Mouse (Mus musculus) heart, adult 2 months (tissue): ENCODE results near the gene Tbc1d2b. TPM values are rescaled to one million over a fixed set of nuclear protein-coding genes. Genes with fewer than 3 reads are reported as not detected.
A peak's percentile ranks its signal among the peaks of the same experiment; 100 is the strongest.

Source experiments
- DNase-seq, 2 experiments: peaks; one replicate each; pipeline ENCODE4 v3.0.0; 2021
- H3K27ac ChIP-seq: fragments of 200-600 bp; 2 replicates; pipeline ENCODE4 v1.8.1; 2022
- H3K27me3 ChIP-seq: fragments of 200-500 bp; 2 replicates; pipeline ENCODE4 v1.6.1; 2012; ENCODE audit warnings: mild to moderate bottlenecking, low read length, inconsistent platforms, mixed read lengths; ENCODE audit not compliant: control insufficient read depth, insufficient read depth
- H3K36me3 ChIP-seq: fragments of 200-500 bp; 2 replicates; pipeline ENCODE4 v1.6.1; 2012; ENCODE audit warnings: low read length, inconsistent platforms; ENCODE audit not compliant: control insufficient read depth, insufficient read depth
- H3K4me1 ChIP-seq: fragments of 200-500 bp; 2 replicates; pipeline ENCODE4 v1.6.1; 2011; ENCODE audit warnings: low read length; ENCODE audit not compliant: control insufficient read depth, insufficient read depth
- H3K4me3 ChIP-seq: fragments of 200-600 bp; 2 replicates; pipeline ENCODE4 v1.8.1; 2022
- H3K79me2 ChIP-seq: fragments of 200-500 bp; replicated peaks from 2 replicates; pipeline ENCODE4 v1.6.1; 2012; ENCODE audit warnings: mild to moderate bottlenecking, inconsistent platforms, low read length, moderate library complexity, mixed read lengths; ENCODE audit not compliant: control insufficient read depth, insufficient read depth
- H3K9ac ChIP-seq: fragments of 200-500 bp; 2 replicates; pipeline ENCODE4 v1.6.1; 2012; ENCODE audit warnings: low read depth, mild to moderate bottlenecking, control low read depth, inconsistent platforms, low read length, mixed read lengths
- CTCF ChIP-seq: fragments of 200-600 bp; IDR thresholded peaks from 2 replicates; pipeline ENCODE4 v1.8.1; 2022; ENCODE audit warnings: antibody characterized with exemption, mild to moderate bottlenecking, moderate library complexity
- EP300 ChIP-seq: fragments of 200-500 bp; IDR thresholded peaks from 2 replicates; pipeline ENCODE4 v1.6.1; 2011; ENCODE audit warnings: low read depth, low read length, control low read depth; ENCODE audit not compliant: insufficient read depth
- POLR2A ChIP-seq: fragments of 200-500 bp; IDR thresholded peaks from 2 replicates; pipeline ENCODE4 v1.6.1; 2011; ENCODE audit warnings: mild to moderate bottlenecking, low read depth, low read length, control low read depth; ENCODE audit not compliant: insufficient read depth
- WGBS: fragments of 180-500 bp; shearing (Covaris S2); methylation state at CpG from one replicate; pipeline ENCODE4 v1.1.7; 2018; 5-methylcytosine and 5-hydroxymethylcytosine counted together
- intact Hi-C: fragments of 180-260 bp; cut with DNase I; formaldehyde crosslinking; loops from one replicate; pipeline ENCODE4 v1.15.1; 2025
- polyA plus RNA-seq: library from polyadenylated mRNA; depleted of rRNA; stranded (reverse); fragments of >200 nt; gene quantifications from 2 replicates; pipeline ENCODE4 v1.2.3, GENCODE M21; 2012
- total RNA-seq, 2 experiments: library from RNA; stranded (reverse); gene quantifications; 2 replicates each; pipeline ENCODE4 v1.2.3; 2021

Gene Tbc1d2b
- total and polyA plus RNA-seq, 3 experiments: 9.6 to 10.3 (median 10.1) TPM

DNA sequence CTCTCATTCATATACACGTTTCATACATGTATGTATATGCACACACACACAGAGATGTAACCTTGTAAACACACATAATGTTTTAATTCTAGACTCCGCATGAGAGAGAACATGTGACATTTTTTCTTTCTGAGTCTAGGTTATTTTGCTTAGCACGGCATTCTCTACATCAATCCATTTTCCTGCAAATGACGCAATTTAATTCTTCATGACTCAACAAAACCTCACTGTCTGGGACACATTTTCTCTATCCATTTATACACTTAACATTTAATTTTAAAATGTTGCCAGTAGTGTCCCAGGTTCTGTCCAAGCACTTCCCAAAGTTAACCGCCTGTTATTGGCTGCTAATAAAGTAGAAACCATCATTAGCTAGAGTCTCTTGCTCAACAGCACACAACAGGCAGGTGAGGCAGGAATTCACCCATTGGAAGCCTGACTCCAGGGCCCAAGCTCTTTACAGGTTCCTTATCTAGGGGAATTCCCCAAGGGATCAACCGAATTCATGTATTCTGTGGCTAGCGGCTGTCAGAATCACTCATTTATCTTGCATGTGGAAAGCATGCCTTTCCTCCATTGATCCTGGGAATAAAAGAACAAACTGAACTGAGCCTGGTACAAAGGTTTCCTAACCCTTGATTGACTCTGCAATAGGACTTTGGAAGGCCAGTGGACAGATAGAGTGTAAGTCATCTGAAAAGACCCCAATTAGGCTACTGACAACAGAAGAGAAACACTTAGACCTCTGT is 7.8 kb downstream of the Tbc1d2b start:
- no peak overlapping the region for H3K4me3 ChIP-seq
- H3K27me3 ChIP-seq: no peaks in the 10 kb centered on the region
- no peak for TF ChIP-seq CTCF
- no peak for TF ChIP-seq EP300
- no peak for TF ChIP-seq POLR2A
- DNase-seq: no peak
- no peak overlapping the region for H3K27ac ChIP-seq
- peaks cover 29% of the 10 kb centered on the region for H3K4me1 ChIP-seq
- WGBS: 86% methylated on average over 7 of the region's 7 CpGs
- peaks cover 3% of the 10 kb centered on the region; the same call in 1 of the 2 replicates for H3K79me2 ChIP-seq
- H3K36me3 ChIP-seq: peaks cover 2% of the 10 kb centered on the region
- intact Hi-C loops: no loop called here
- no peak overlapping the region for H3K9ac ChIP-seq

DNA sequence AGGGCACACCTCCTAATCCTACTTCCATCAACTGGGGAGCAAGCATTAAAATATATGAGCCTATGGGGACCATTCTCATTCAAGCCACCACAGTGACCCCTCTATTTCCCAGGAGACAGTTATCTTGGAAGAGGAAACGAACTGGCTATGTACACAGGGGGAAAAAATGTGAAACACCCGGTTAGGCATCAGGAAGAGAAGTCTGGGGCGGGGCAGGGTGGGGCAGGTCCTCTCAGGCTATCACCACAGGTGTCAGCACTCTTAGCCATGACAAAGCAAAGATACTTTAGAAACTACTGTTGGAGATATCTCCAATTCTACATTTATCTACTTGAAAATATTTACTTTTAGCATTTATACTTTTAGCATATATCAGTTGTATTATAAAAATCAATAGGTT is 8.5 kb downstream of the Tbc1d2b start:
- Histone ChIP-seq H3K36me3 (peaks cover 2% of the 10 kb centered on the region), H3K9ac (no peak overlapping the region), H3K79me2 (peaks cover 3% of the 10 kb centered on the region; the same call in 1 of the 2 replicates), H3K27me3 (no peaks in the 10 kb centered on the region), H3K4me1 (peaks cover 30% of the 10 kb centered on the region), H3K27ac (no peak overlapping the region), H3K4me3 (no peak overlapping the region)
- TF ChIP-seq CTCF (no peak), POLR2A (no peak), EP300 (no peak)
- no peak for DNase-seq
- 58% methylated on average over 3 of the region's 3 CpGs for WGBS
- intact Hi-C loops: no loop called here

DNA sequence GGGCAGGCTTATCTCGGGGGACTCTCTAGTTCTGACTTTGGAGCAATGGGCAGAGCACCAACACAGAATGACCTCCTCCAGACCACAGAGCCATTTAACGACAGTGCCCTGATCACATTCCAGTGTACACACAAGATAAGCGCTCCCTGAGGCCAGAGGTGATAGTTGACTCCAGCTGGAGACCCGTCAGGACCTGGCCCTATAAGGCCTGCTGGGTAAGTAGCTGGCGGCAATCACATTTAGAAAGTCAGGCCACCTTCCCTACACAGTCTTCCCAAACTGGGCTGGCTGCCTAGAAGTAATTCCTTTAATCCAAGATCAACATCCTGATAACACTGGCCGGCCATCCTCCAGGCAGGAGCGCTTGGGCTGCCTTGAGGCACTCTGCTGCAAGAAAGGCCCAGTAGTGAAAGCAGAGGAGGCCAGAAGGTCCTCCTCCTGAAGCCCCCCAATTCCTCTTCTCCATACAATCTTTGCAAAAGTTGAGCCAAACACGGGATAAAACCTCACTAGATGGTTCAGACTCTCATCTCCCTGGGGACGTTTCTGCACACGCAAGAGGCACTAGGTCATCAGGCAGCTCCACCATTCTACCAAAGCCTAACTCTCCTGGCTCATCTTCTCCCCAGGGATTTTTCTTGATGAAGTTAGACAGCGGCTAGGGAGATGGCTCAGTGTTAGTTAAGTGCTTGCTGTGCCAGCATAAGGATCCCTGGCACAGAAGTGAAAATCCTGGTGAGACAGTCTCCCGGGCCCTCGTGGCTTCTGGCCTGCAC is 9.8 kb downstream of the Tbc1d2b start:
- H3K27ac ChIP-seq: no peak overlapping the region; the same call in 1 of the 2 replicates
- H3K27me3 ChIP-seq: no peaks in the 10 kb centered on the region
- no peak overlapping the region for H3K9ac ChIP-seq
- H3K79me2 ChIP-seq: peaks cover 3% of the 10 kb centered on the region; the same call in 1 of the 2 replicates
- TF ChIP-seq CTCF (no peak), EP300 (no peak), POLR2A (no peak)
- no peak overlapping the region for H3K4me3 ChIP-seq
- intact Hi-C loops: no loop called here
- WGBS: 25% methylated on average over 13 of the region's 13 CpGs
- H3K36me3 ChIP-seq: peaks cover 2% of the 10 kb centered on the region
- H3K4me1 ChIP-seq: peaks cover 29% of the 10 kb centered on the region
- peak; percentile 41 to 55 for DNase-seq

DNA sequence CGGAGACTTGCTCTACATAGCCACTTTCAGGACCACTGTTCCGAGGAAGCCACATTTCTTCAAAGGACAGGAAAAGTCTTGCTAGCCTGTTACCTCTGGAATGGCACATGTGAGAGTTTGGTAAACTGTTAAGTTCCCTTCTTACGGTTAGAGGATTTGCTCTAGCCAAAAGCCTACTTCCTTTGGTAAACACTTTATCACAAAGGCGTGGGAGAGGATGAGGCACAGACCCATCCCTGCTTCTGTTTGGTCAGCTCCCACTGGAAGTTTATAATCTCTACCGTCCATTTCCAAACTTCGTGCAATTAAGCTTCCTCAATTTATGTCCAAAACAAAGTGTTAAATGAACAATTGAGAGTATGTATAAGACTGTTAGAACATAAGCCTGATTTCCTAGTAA is 10.5 kb downstream of the Tbc1d2b start:
- WGBS: 42% methylated on average over 6 of the region's 6 CpGs
- H3K27me3 ChIP-seq: no peaks in the 10 kb centered on the region
- H3K27ac ChIP-seq: peak overlapping the region; percentile 38
- H3K9ac ChIP-seq: no peak overlapping the region
- intact Hi-C loops: no loop called here
- no peak for TF ChIP-seq POLR2A
- TF ChIP-seq CTCF: no peak
- TF ChIP-seq EP300: no peak
- peaks cover 29% of the 10 kb centered on the region for H3K4me1 ChIP-seq
- peaks cover 2% of the 10 kb centered on the region; the same call in 1 of the 2 replicates for H3K79me2 ChIP-seq
- DNase-seq: no peak
- peaks cover 2% of the 10 kb centered on the region for H3K36me3 ChIP-seq
- H3K4me3 ChIP-seq: no peak overlapping the region

DNA sequence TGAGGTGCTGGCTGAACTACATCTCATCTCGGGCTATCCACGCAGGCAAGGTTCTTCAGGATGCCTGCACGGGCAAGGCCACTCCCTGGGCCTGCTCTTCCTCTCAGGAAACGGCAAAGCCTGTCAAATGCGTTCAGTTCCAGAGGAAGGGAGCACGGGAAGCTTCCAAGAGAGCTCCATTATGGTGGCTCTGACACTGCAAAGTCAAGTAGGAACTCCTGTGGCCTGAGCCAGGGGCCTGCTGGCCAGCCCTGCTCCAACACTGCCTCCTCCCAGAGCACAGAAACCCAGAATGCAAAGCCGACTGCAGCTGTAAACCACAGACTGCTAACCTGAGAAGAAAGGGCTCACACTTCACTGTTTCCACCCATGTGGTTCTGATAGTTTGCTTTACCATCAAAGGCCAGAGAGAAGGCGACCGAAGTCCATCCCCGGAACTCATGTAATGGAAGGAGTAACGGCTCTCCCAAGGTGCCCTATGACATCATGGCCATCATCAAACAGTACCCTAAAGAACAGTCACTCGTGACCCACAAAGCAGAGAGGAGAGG is 11.1 kb downstream of the Tbc1d2b start:
- Histone ChIP-seq H3K4me3 (no peak overlapping the region), H3K36me3 (peaks cover 2% of the 10 kb centered on the region), H3K27me3 (no peaks in the 10 kb centered on the region), H3K9ac (no peak overlapping the region), H3K79me2 (peaks cover 2% of the 10 kb centered on the region; the same call in 1 of the 2 replicates), H3K4me1 (peaks cover 29% of the 10 kb centered on the region), H3K27ac (peak overlapping the region; percentile 38)
- intact Hi-C loops: no loop called here
- TF ChIP-seq CTCF (no peak), EP300 (no peak), POLR2A (no peak)
- peak in 1 of 2 experiments; percentile 29 for DNase-seq
- WGBS: 64% methylated on average over 12 of the region's 12 CpGs
